Mouse (Mus musculus): ENCODE data around the gene Asic2. TPM values are rescaled to one million over a fixed set of nuclear protein-coding genes. Genes with fewer than 3 reads are reported as not detected.

Gene Asic2
- total and polyA plus RNA-seq, 3 experiments = not detected

- Histone ChIP-seq H3K4me1 (ENCODE audit: control insufficient read depth in 1 of 2, insufficient read depth in 2 of 2, low read length in 2 of 2) (no peaks in the 10 kb centered on the region), H3K79me2 (ENCODE audit: control insufficient read depth, insufficient read depth, low read length, poor library complexity) (no peaks in the 10 kb centered on the region), H3K9ac (ENCODE audit: control insufficient read depth, low read depth, low read length, poor library complexity, severe bottlenecking) (no peak overlapping the region), H3K9me3 (replicated peaks; ENCODE audit: insufficient read depth, low read length) (no peaks in the 10 kb centered on the region), H3K36me3 (ENCODE audit: control insufficient read depth in 1 of 2, insufficient read depth in 2 of 2, low read length in 2 of 2) (no peaks in the 10 kb centered on the region), H3K27ac (ENCODE audit: control insufficient read depth, low read depth, low read length) (no peak overlapping the region), H3K27me3 (ENCODE audit: control insufficient read depth in 1 of 2, insufficient read depth in 2 of 2, low read length in 2 of 2) (no peaks in the 10 kb centered on the region), H3K4me3 (ENCODE audit: control insufficient read depth in 1 of 2, insufficient read depth in 1 of 2, low read depth in 2 of 2, low read length in 2 of 2) (no peak overlapping the region)
- TF ChIP-seq SIN3A (IDR thresholded peaks at IDR 0.05; ENCODE audit: low read length) = no peak
- TF ChIP-seq POLR2AphosphoS5 (IDR thresholded peaks at IDR 0.05; ENCODE audit: borderline replicate concordance, low read depth, low read length) = no peak
- no peak for TF ChIP-seq NELFE (IDR thresholded peaks at IDR 0.05; ENCODE audit: low read depth, low read length)
- no peak for DNase-seq (ENCODE audit: low read depth, low spot score)
Measured at GRCm38 (mm10) chr11:81060077-81060476, 908.2 kb downstream of the Asic2 start.

GRCm38 (mm10) chr11:81059546-81059945, 908.7 kb downstream of the Asic2 start:
- Histone ChIP-seq H3K4me3 (ENCODE audit: control insufficient read depth in 1 of 2, insufficient read depth in 1 of 2, low read depth in 2 of 2, low read length in 2 of 2) (no peak overlapping the region), H3K4me1 (ENCODE audit: control insufficient read depth in 1 of 2, insufficient read depth in 2 of 2, low read length in 2 of 2) (no peaks in the 10 kb centered on the region), H3K79me2 (ENCODE audit: control insufficient read depth, insufficient read depth, low read length, poor library complexity) (no peaks in the 10 kb centered on the region), H3K27me3 (ENCODE audit: control insufficient read depth in 1 of 2, insufficient read depth in 2 of 2, low read length in 2 of 2) (no peaks in the 10 kb centered on the region), H3K9ac (ENCODE audit: control insufficient read depth, low read depth, low read length, poor library complexity, severe bottlenecking) (no peak overlapping the region), H3K36me3 (ENCODE audit: control insufficient read depth in 1 of 2, insufficient read depth in 2 of 2, low read length in 2 of 2) (no peaks in the 10 kb centered on the region), H3K27ac (ENCODE audit: control insufficient read depth, low read depth, low read length) (no peak overlapping the region), H3K9me3 (replicated peaks; ENCODE audit: insufficient read depth, low read length) (no peaks in the 10 kb centered on the region)
- TF ChIP-seq E2F4 (IDR thresholded peaks at IDR 0.05; ENCODE audit: borderline replicate concordance, low read depth, low read length) (no peak), RAD21 (IDR thresholded peaks at IDR 0.05; ENCODE audit: low read depth, low read length) (no peak), BHLHE40 (IDR thresholded peaks at IDR 0.05; ENCODE audit: borderline replicate concordance, low read depth, low read length) (no peak), CHD1 (IDR thresholded peaks at IDR 0.05; ENCODE audit: low read depth, low read length) (no peak), MAX (IDR thresholded peaks at IDR 0.05; ENCODE audit: low read length) (no peak), JUND (IDR thresholded peaks at IDR 0.05; ENCODE audit: low read depth, low read length) (no peak), ZNF384 (IDR thresholded peaks at IDR 0.05; ENCODE audit: low read depth, low read length) (no peak), ETS1 (IDR thresholded peaks at IDR 0.05; ENCODE audit: low read depth, low read length) (no peak), MEF2A (IDR thresholded peaks at IDR 0.05; ENCODE audit: extremely low read depth, insufficient replicate concordance, low read depth, low read length, poor library complexity, severe bottlenecking) (no peak), NRF1 (IDR thresholded peaks at IDR 0.05; ENCODE audit: insufficient read depth, low read depth, low read length, poor library complexity, severe bottlenecking) (no peak), NELFE (IDR thresholded peaks at IDR 0.05; ENCODE audit: low read depth, low read length) (no peak), POLR2AphosphoS5 (IDR thresholded peaks at IDR 0.05; ENCODE audit: borderline replicate concordance, low read depth, low read length) (no peak), SIN3A (IDR thresholded peaks at IDR 0.05; ENCODE audit: low read length) (no peak), ZMIZ1 (IDR thresholded peaks at IDR 0.05; ENCODE audit: low read depth, low read length) (no peak), TBP (IDR thresholded peaks at IDR 0.05; ENCODE audit: low read depth, low read length) (no peak), CHD2 (IDR thresholded peaks at IDR 0.05; ENCODE audit: low read length) (no peak), TCF12 (IDR thresholded peaks at IDR 0.05; ENCODE audit: low read depth, low read length) (no peak), GABPA (IDR thresholded peaks at IDR 0.05; ENCODE audit: low read depth, low read length) (no peak)
- no peak for DNase-seq (ENCODE audit: low read depth, low spot score)
